Mouse (Mus musculus): Measurements from ENCODE around the gene Dgkq. TPM values are rescaled to one million over a fixed set of nuclear protein-coding genes. Genes with fewer than 3 reads are reported as not detected.

Dgkq gene
- polyA plus RNA-seq, 1 experiment from 2014 or later: 33.9 TPM

GRCm38 (mm10) chr5:108701341-108702021, 32.0 kb upstream of the Dgkq start:
- Histone ChIP-seq H3K4me3 (replicated peaks) (no peak overlapping the region), H3K4me2 (no peak overlapping the region), H3K27me3 (replicated peaks) (no peaks in the 10 kb centered on the region), H3K27ac (replicated peaks) (no peak overlapping the region), H3K36me3 (no peaks in the 10 kb centered on the region), H3K9me3 (replicated peaks) (no peaks in the 10 kb centered on the region), H3K9ac (replicated peaks) (no peak overlapping the region), H3K4me1 (peaks cover 17% of the 10 kb centered on the region)
- ATAC-seq (ENCODE audit: low FRiP score): no peak
- WGBS: 69% methylated on average over 10 of the region's 10 CpGs

GRCm38 (mm10) chr5:108700346-108700745, 30.9 kb upstream of the Dgkq start:
- WGBS: 68% methylated on average over 3 of the region's 3 CpGs
- Histone ChIP-seq H3K9me3 (replicated peaks) (no peaks in the 10 kb centered on the region), H3K4me3 (replicated peaks) (no peak overlapping the region), H3K27me3 (replicated peaks) (no peaks in the 10 kb centered on the region; the same call in 1 of the 2 replicates), H3K27ac (replicated peaks) (no peak overlapping the region), H3K4me1 (peaks cover 27% of the 10 kb centered on the region), H3K9ac (replicated peaks) (no peak overlapping the region), H3K36me3 (no peaks in the 10 kb centered on the region), H3K4me2 (no peak overlapping the region)
- ATAC-seq (ENCODE audit: low FRiP score): no peak

- WGBS: 23% methylated on average over 4 of the region's 4 CpGs
- Histone ChIP-seq H3K36me3 (no peaks in the 10 kb centered on the region), H3K4me3 (replicated peaks) (no peak overlapping the region), H3K4me1 (peaks cover 44% of the 10 kb centered on the region), H3K27ac (replicated peaks) (peak overlapping the region; percentile 73), H3K27me3 (replicated peaks) (peaks cover 18% of the 10 kb centered on the region), H3K9ac (replicated peaks) (no peak overlapping the region), H3K9me3 (replicated peaks) (no peaks in the 10 kb centered on the region), H3K4me2 (no peak overlapping the region)
- ATAC-seq (ENCODE audit: low FRiP score): peak; percentile 18
These were observed 27.9 kb upstream of the Dgkq start for GRCm38 (mm10) chr5:108697341-108697753.

- H3K4me1 ChIP-seq: peaks cover 44% of the 10 kb centered on the region
These were observed 27.1 kb upstream of the Dgkq start for GRCm38 (mm10) chr5:108696542-108696941.

GRCm38 (mm10) chr5:108695861-108696260, 26.4 kb upstream of the Dgkq start:
- Histone ChIP-seq H3K4me3 (replicated peaks) (0 out of 2 replicates have a peak overlapping the region, but pooled peaks have one; percentile 69), H3K4me1 (peaks cover 44% of the 10 kb centered on the region), H3K9ac (replicated peaks) (no peak overlapping the region), H3K27ac (replicated peaks) (no peak overlapping the region), H3K9me3 (replicated peaks) (no peaks in the 10 kb centered on the region), H3K36me3 (no peaks in the 10 kb centered on the region), H3K27me3 (replicated peaks) (peaks cover 18% of the 10 kb centered on the region), H3K4me2 (peak overlapping the region; percentile 98)
- ATAC-seq (ENCODE audit: low FRiP score): no peak
- 96% methylated on average over 12 of the region's 12 CpGs for WGBS

More at GRCm38 (mm10) chr5:108696542-108696941, 27.1 kb upstream of the Dgkq start:
- H3K9me3 ChIP-seq (replicated peaks): no peaks in the 10 kb centered on the region
- peaks cover 18% of the 10 kb centered on the region for H3K27me3 ChIP-seq (replicated peaks)
- ATAC-seq (ENCODE audit: low FRiP score): no peak
- H3K9ac ChIP-seq (replicated peaks): no peak overlapping the region
- peak overlapping the region; percentile 72; the same call in 1 of the 2 replicates for H3K27ac ChIP-seq (replicated peaks)
- H3K4me2 ChIP-seq: peak overlapping the region; percentile 11; the same call in 1 of the 2 replicates
- no peaks in the 10 kb centered on the region for H3K36me3 ChIP-seq
- WGBS: 86% methylated on average over 3 of the region's 3 CpGs
- no peak overlapping the region for H3K4me3 ChIP-seq (replicated peaks)

GRCm38 (mm10) chr5:108694352-108695261, 25.1 kb upstream of the Dgkq start:
- peak overlapping the region; percentile 47 for H3K9ac ChIP-seq (replicated peaks)
- no peaks in the 10 kb centered on the region for H3K9me3 ChIP-seq (replicated peaks)
- ATAC-seq (ENCODE audit: low FRiP score): peak; percentile 43
- H3K36me3 ChIP-seq: no peaks in the 10 kb centered on the region
- peaks cover 44% of the 10 kb centered on the region for H3K4me1 ChIP-seq
- peak overlapping the region; percentile 69 for H3K4me3 ChIP-seq (replicated peaks)
- peak overlapping the region; percentile 98 for H3K4me2 ChIP-seq
- H3K27me3 ChIP-seq (replicated peaks): peaks cover 18% of the 10 kb centered on the region
- H3K27ac ChIP-seq (replicated peaks): 0 out of 2 replicates have a peak overlapping the region, but pooled peaks have one; percentile 18
- 1% methylated on average over 79 of the region's 99 CpGs for WGBS

GRCm38 (mm10) chr5:108693872-108694288, 24.4 kb upstream of the Dgkq start:
- peak overlapping the region; percentile 98 for H3K4me2 ChIP-seq
- no peaks in the 10 kb centered on the region for H3K36me3 ChIP-seq
- H3K9me3 ChIP-seq (replicated peaks): no peaks in the 10 kb centered on the region
- H3K27ac ChIP-seq (replicated peaks): no peak overlapping the region
- peaks cover 18% of the 10 kb centered on the region for H3K27me3 ChIP-seq (replicated peaks)
- 1% methylated on average over 42 of the region's 43 CpGs for WGBS
- ATAC-seq (ENCODE audit: low FRiP score): peak; percentile 93
- H3K4me3 ChIP-seq (replicated peaks): peak overlapping the region; percentile 69
- peak overlapping the region; percentile 47 for H3K9ac ChIP-seq (replicated peaks)
- H3K4me1 ChIP-seq: peaks cover 44% of the 10 kb centered on the region

GRCm38 (mm10) chr5:108692271-108692670, 22.8 kb upstream of the Dgkq start, which contains the start of gene Fgfrl1:
Fgfrl1 (plus strand) TSS chr5:108692382.
- peak within 1 kb of the TSS; percentile 69 for H3K4me3 ChIP-seq (replicated peaks)
- H3K4me1 ChIP-seq: peaks cover 34% of the 10 kb centered on the region
- no peaks in the 10 kb centered on the region for H3K36me3 ChIP-seq
- no peak for ATAC-seq (ENCODE audit: low FRiP score)
- 9% methylated on average over 16 of the region's 18 CpGs for WGBS
- peaks cover 18% of the 10 kb centered on the region for H3K27me3 ChIP-seq (replicated peaks)
- no peak within 1 kb of the TSS for H3K9ac ChIP-seq (replicated peaks)
- H3K4me2 ChIP-seq: peak within 1 kb of the TSS; percentile 98
- H3K9me3 ChIP-seq (replicated peaks): no peaks in the 10 kb centered on the region
- no peak within 1 kb of the TSS for H3K27ac ChIP-seq (replicated peaks)

- H3K4me2 ChIP-seq: no peak overlapping the region
- no peak overlapping the region for H3K4me3 ChIP-seq (replicated peaks)
- H3K36me3 ChIP-seq: no peaks in the 10 kb centered on the region
- no peak overlapping the region for H3K9ac ChIP-seq (replicated peaks)
- no peaks in the 10 kb centered on the region for H3K9me3 ChIP-seq (replicated peaks)
- peaks cover 18% of the 10 kb centered on the region for H3K27me3 ChIP-seq (replicated peaks)
- ATAC-seq (ENCODE audit: low FRiP score): no peak
- H3K27ac ChIP-seq (replicated peaks): no peak overlapping the region
- 77% methylated on average over 4 of the region's 4 CpGs for WGBS
- peaks cover 23% of the 10 kb centered on the region for H3K4me1 ChIP-seq
These were observed 21.7 kb upstream of the Dgkq start for GRCm38 (mm10) chr5:108691152-108691551.

- peaks cover 5% of the 10 kb centered on the region for H3K4me1 ChIP-seq
- H3K4me3 ChIP-seq (replicated peaks): no peak overlapping the region
- H3K9me3 ChIP-seq (replicated peaks): no peaks in the 10 kb centered on the region
- no peak overlapping the region for H3K4me2 ChIP-seq
- no peaks in the 10 kb centered on the region for H3K36me3 ChIP-seq
- H3K9ac ChIP-seq (replicated peaks): no peak overlapping the region
- H3K27me3 ChIP-seq (replicated peaks): peaks cover 12% of the 10 kb centered on the region
- WGBS: 62% methylated on average over 5 of the region's 5 CpGs
- H3K27ac ChIP-seq (replicated peaks): no peak overlapping the region
- no peak for ATAC-seq (ENCODE audit: low FRiP score)
These were observed 19.6 kb upstream of the Dgkq start for GRCm38 (mm10) chr5:108689091-108689490.

- H3K9ac ChIP-seq (replicated peaks): no peak overlapping the region
- 92% methylated on average over 6 of the region's 6 CpGs for WGBS
- H3K9me3 ChIP-seq (replicated peaks): no peaks in the 10 kb centered on the region
These were observed 11.4 kb upstream of the Dgkq start for GRCm38 (mm10) chr5:108680871-108681270.

More at GRCm38 (mm10) chr5:108680871-108681270, 11.4 kb upstream of the Dgkq start:
- no peak overlapping the region for H3K4me3 ChIP-seq (replicated peaks)
- no peak for ATAC-seq (ENCODE audit: low FRiP score)
- no peak overlapping the region for H3K4me2 ChIP-seq
- no peaks in the 10 kb centered on the region for H3K27me3 ChIP-seq (replicated peaks)
- H3K27ac ChIP-seq (replicated peaks): no peak overlapping the region
- H3K4me1 ChIP-seq: peaks cover 15% of the 10 kb centered on the region
- H3K36me3 ChIP-seq: no peaks in the 10 kb centered on the region

Data from neural tube, embryonic 15.5 days (tissue).